Mouse (Mus musculus): Measurements from ENCODE around the gene Atad2b.

- TF ChIP-seq EP300 (IDR thresholded peaks at IDR 0.05; ENCODE audit: low read depth) = no peak
- no peak for TF ChIP-seq CTCF (IDR thresholded peaks at IDR 0.05; ENCODE audit: low read depth)
Measured at GRCm38 (mm10) chr12:4882086-4882485, 35.1 kb upstream of the Atad2b start.
